23 mouse cellular contexts compared by ENCODE assay signal in the genomic region with DNA sequence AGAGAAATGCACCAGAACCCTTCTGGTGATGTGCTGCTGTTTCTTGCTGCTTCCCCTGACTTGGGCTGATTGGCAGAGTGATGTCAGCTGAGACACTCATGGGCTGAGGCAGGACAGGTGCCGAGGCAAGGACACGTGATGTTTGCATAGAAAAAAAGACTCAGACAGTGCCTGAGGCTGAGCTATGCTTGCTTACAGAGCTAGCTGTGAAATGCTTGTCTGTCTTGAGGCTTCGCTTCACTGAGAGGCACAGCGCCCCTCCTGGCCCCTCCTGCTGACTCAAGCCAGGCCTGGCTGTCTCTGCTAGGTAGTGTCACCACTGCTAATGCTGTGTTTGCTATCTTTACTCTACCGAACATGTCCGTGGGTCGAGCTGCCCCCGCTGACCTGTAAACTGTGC.
"Had no signal": no experiment of that assay in that cellular context is flagged by ENCODE, and none has a peak within 500 bp of the region (broad histone marks: within the 10 kb centered on the region; RNA-seq: fewer than 3 reads in every experiment).

No protein-coding gene starts in this region.

- DNase-seq: gastrocnemius, adult 2 months; gastrocnemius, postnatal 10 days; gastrocnemius, postnatal 25 days; heart, adult 18-20 months; heart, postnatal 14 days; heart, postnatal 36 days; kidney, adult 18-20 months; kidney, adult 8-10 months; kidney, postnatal 10 days; kidney, postnatal 25 days; kidney, postnatal 4 days had no signal

- H3K27ac ChIP-seq: gastrocnemius, adult 2 months; heart, embryonic 13.5 days; heart, embryonic 15.5 days; hindbrain, embryonic 10.5 days; hindbrain, embryonic 12.5 days; hindbrain, embryonic 14.5 days; intestine, embryonic 15.5 days; layer of hippocampus, adult 2 months; left cerebral cortex, adult 2 months; limb, embryonic 10.5 days; limb, embryonic 12.5 days; liver, embryonic 12.5 days; liver, embryonic 14.5 days had no signal

- H3K4me3 ChIP-seq: gastrocnemius, adult 2 months; heart, embryonic 13.5 days; heart, embryonic 15.5 days; hindbrain, embryonic 10.5 days; hindbrain, embryonic 12.5 days; intestine, embryonic 15.5 days; layer of hippocampus, adult 2 months; left cerebral cortex, adult 2 months; limb, embryonic 10.5 days; limb, embryonic 12.5 days; liver, embryonic 12.5 days had no signal

- H3K9ac ChIP-seq: heart, embryonic 13.5 days; heart, embryonic 15.5 days; hindbrain, embryonic 12.5 days; hindbrain, embryonic 14.5 days; intestine, embryonic 15.5 days; limb, embryonic 12.5 days; liver, embryonic 12.5 days; liver, embryonic 14.5 days had no signal

- H3K27me3 ChIP-seq: heart, embryonic 13.5 days; heart, embryonic 15.5 days; hindbrain, embryonic 12.5 days; intestine, embryonic 15.5 days; limb, embryonic 12.5 days; liver, embryonic 12.5 days had no signal

- H3K9me3 ChIP-seq: heart, embryonic 13.5 days; heart, embryonic 15.5 days; hindbrain, embryonic 10.5 days; hindbrain, embryonic 12.5 days; intestine, embryonic 15.5 days; limb, embryonic 10.5 days; limb, embryonic 12.5 days; liver, embryonic 12.5 days had no signal

- H3K4me1 ChIP-seq: hindbrain, embryonic 10.5 days; hindbrain, embryonic 12.5 days; intestine, embryonic 15.5 days; limb, embryonic 10.5 days; limb, embryonic 12.5 days; liver, embryonic 12.5 days had no signal

- H3K36me3 ChIP-seq: intestine, embryonic 15.5 days had no signal
